Mouse (Mus musculus): Measurements from ENCODE around the gene Fam71e1. TPM values are rescaled to one million over a fixed set of nuclear protein-coding genes. Genes with fewer than 3 reads are reported as not detected.

Gene Fam71e1
- polyA plus RNA-seq, 1 experiment from 2014 or later = 8.2 TPM

GRCm38 (mm10) chr7:44463556-44464225, 32.7 kb upstream of the Fam71e1 start:
- Histone ChIP-seq H3K4me2 (ENCODE audit: low read depth, low read length) (no peak overlapping the region), H3K27ac (ENCODE audit: low read length) (no peak overlapping the region), H3K4me3 (replicated peaks; ENCODE audit: low read length) (no peak overlapping the region), H3K9me3 (replicated peaks; ENCODE audit: control insufficient read depth, low read length) (no peaks in the 10 kb centered on the region), H3K9ac (ENCODE audit: low read length) (no peak overlapping the region), H3K36me3 (ENCODE audit: control insufficient read depth, insufficient read depth, low read length) (no peaks in the 10 kb centered on the region), H3K4me1 (ENCODE audit: control insufficient read depth, insufficient read depth, low read length) (peaks cover 4% of the 10 kb centered on the region), H3K27me3 (ENCODE audit: control insufficient read depth, insufficient read depth, low read length) (peaks cover 56% of the 10 kb centered on the region)
- 87% methylated on average over 10 of the region's 10 CpGs for WGBS
- ATAC-seq (ENCODE audit: insufficient read depth, low FRiP score) = no peak

- Histone ChIP-seq H3K4me1 (ENCODE audit: control insufficient read depth, insufficient read depth, low read length) (peaks cover 7% of the 10 kb centered on the region), H3K9me3 (replicated peaks; ENCODE audit: control insufficient read depth, low read length) (no peaks in the 10 kb centered on the region), H3K36me3 (ENCODE audit: control insufficient read depth, insufficient read depth, low read length) (no peaks in the 10 kb centered on the region), H3K27ac (ENCODE audit: low read length) (no peak overlapping the region), H3K4me3 (replicated peaks; ENCODE audit: low read length) (no peak overlapping the region), H3K27me3 (ENCODE audit: control insufficient read depth, insufficient read depth, low read length) (peaks cover 56% of the 10 kb centered on the region), H3K9ac (ENCODE audit: low read length) (no peak overlapping the region), H3K4me2 (ENCODE audit: low read depth, low read length) (no peak overlapping the region)
- 28% methylated on average over 4 of the region's 4 CpGs for WGBS
- ATAC-seq (ENCODE audit: insufficient read depth, low FRiP score) = no peak
Measured at GRCm38 (mm10) chr7:44464511-44464910, 31.9 kb upstream of the Fam71e1 start.

- Histone ChIP-seq H3K27me3 (ENCODE audit: control insufficient read depth, insufficient read depth, low read length) (peaks cover 53% of the 10 kb centered on the region), H3K9ac (ENCODE audit: low read length) (no peak within 1 kb of the TSS), H3K36me3 (ENCODE audit: control insufficient read depth, insufficient read depth, low read length) (no peaks in the 10 kb centered on the region), H3K4me3 (replicated peaks; ENCODE audit: low read length) (no peak within 1 kb of the TSS), H3K27ac (ENCODE audit: low read length) (no peak within 1 kb of the TSS), H3K4me1 (ENCODE audit: control insufficient read depth, insufficient read depth, low read length) (peaks cover 7% of the 10 kb centered on the region), H3K4me2 (ENCODE audit: low read depth, low read length) (no peak within 1 kb of the TSS), H3K9me3 (replicated peaks; ENCODE audit: control insufficient read depth, low read length) (no peaks in the 10 kb centered on the region)
- no peak for ATAC-seq (ENCODE audit: insufficient read depth, low FRiP score)
- 53% methylated on average over 2 of the region's 2 CpGs for WGBS
Measured at GRCm38 (mm10) chr7:44465111-44465510, 31.3 kb upstream of the Fam71e1 start, which contains the start of gene Aspdh. Gene Aspdh, plus strand, starts transcription at chr7:44465391.

DNA sequence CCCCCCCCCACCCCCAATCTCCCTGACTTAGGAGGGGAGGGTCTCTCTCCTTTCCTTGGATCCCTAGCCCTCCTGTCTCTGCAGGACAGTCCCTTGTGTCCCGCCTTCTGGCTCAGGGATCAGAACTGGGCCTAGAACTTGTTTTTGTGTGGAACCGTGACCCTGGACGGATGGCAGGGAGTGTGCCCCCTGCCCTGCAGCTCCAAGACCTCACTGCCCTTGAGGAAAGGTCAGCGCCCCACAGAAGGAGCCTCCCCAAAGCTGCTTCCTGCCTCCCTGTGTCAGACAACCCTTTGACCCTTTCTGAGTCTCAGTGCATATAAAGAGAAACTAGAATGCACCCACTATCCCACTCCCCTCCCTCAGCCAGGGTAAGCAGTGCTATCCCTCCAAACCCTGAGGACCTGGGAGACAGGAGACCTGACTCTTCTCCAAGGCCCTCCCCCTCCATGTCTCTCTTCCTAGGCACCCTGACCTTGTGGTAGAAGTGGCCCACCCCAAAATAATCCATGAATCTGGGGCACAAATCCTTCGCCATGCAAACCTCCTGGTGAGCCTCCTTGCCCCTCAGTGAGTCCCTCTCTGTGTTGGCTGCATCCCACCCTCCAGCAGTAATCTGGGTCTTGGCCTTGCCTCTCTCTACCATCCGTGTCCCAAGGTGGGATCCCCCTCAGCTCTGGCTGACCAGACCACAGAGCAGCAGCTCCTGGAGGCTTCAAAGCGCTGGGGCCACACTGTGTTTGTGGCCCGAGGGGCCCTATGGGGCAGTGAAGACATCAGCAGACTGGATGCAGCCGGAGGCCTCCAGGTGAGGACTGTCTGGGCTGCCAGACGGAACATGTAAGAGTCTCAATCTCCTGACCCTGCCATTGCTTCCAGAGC, 30.1 kb upstream of the Fam71e1 start:
- H3K9me3 ChIP-seq (replicated peaks; ENCODE audit: control insufficient read depth, low read length) = no peaks in the 10 kb centered on the region
- no peak for ATAC-seq (ENCODE audit: insufficient read depth, low FRiP score)
- peaks cover 7% of the 10 kb centered on the region for H3K4me1 ChIP-seq (ENCODE audit: control insufficient read depth, insufficient read depth, low read length)
- no peak overlapping the region for H3K4me3 ChIP-seq (replicated peaks; ENCODE audit: low read length)
- H3K27me3 ChIP-seq (ENCODE audit: control insufficient read depth, insufficient read depth, low read length) = peaks cover 42% of the 10 kb centered on the region
- 82% methylated on average over 10 of the region's 10 CpGs for WGBS
- H3K27ac ChIP-seq (ENCODE audit: low read length) = no peak overlapping the region
- H3K4me2 ChIP-seq (ENCODE audit: low read depth, low read length) = no peak overlapping the region
- no peak overlapping the region for H3K9ac ChIP-seq (ENCODE audit: low read length)
- no peaks in the 10 kb centered on the region for H3K36me3 ChIP-seq (ENCODE audit: control insufficient read depth, insufficient read depth, low read length)

DNA sequence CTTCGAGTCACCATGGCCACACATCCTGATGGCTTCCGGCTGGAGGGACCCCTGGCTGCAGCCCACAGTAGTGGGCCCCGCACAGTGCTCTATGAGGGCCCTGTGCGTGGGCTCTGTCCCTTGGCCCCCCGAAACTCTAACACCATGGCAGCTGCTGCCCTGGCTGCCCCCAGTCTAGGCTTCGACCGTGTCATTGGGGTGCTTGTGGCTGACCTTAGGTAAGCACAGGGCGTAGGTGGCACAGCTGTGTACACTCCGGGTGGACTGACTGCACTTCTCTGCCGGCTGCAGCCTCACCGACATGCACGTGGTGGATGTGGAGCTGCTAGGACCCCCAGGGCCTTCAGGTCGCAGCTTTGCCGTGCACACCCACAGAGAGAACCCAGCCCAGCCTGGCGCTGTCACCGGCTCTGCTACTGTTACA, 29.5 kb upstream of the Fam71e1 start:
- Histone ChIP-seq H3K27ac (ENCODE audit: low read length) (no peak overlapping the region), H3K27me3 (ENCODE audit: control insufficient read depth, insufficient read depth, low read length) (peaks cover 35% of the 10 kb centered on the region), H3K9me3 (replicated peaks; ENCODE audit: control insufficient read depth, low read length) (no peaks in the 10 kb centered on the region), H3K4me1 (ENCODE audit: control insufficient read depth, insufficient read depth, low read length) (peaks cover 7% of the 10 kb centered on the region), H3K9ac (ENCODE audit: low read length) (0 out of 2 replicates have a peak overlapping the region, but pooled peaks have one; percentile 8), H3K36me3 (ENCODE audit: control insufficient read depth, insufficient read depth, low read length) (no peaks in the 10 kb centered on the region), H3K4me2 (ENCODE audit: low read depth, low read length) (no peak overlapping the region), H3K4me3 (replicated peaks; ENCODE audit: low read length) (no peak overlapping the region)
- ATAC-seq (ENCODE audit: insufficient read depth, low FRiP score) = no peak
- WGBS = 83% methylated on average over 16 of the region's 16 CpGs

DNA sequence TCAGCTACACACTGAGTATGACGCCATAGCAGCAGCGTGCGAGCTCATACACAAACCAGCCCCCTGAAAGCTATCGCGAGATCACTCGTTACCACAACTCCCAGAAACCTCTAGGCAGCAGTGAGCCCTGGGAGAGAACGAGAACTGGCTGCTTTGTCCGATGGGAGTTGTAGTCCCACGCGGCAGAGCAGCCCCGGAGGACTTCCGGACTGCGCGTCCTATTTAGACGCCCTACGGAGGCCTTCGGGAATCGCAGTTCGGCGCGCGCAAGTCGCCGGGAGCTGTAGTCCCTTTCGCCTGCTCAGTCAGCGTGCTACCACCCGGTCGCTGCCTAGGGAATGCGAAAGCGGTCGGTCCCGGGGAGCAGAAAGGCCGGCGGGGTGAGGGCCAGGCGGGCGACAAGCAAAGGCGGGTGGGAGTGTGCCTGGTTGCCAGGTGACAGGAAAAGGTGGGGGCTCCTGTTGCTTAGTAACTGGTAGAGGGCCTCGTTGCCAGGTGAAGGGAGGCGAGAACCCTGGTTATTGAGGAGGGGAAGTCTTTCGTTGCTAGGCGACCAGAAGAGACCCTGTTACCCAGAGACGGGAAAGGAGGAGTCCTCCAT, 28.5 kb upstream of the Fam71e1 start, which contains the start of gene Josd2:
Gene Josd2 (plus strand): TSS at position 170 of the 601 bp plus-strand sequence.
- Histone ChIP-seq H3K4me1 (ENCODE audit: control insufficient read depth, insufficient read depth, low read length) (peaks cover 7% of the 10 kb centered on the region), H3K27me3 (ENCODE audit: control insufficient read depth, insufficient read depth, low read length) (peaks cover 25% of the 10 kb centered on the region), H3K9ac (ENCODE audit: low read length) (peak within 1 kb of the TSS; percentile 83), H3K4me3 (replicated peaks; ENCODE audit: low read length) (peak within 1 kb of the TSS; percentile 72), H3K36me3 (ENCODE audit: control insufficient read depth, insufficient read depth, low read length) (no peaks in the 10 kb centered on the region), H3K9me3 (replicated peaks; ENCODE audit: control insufficient read depth, low read length) (no peaks in the 10 kb centered on the region), H3K27ac (ENCODE audit: low read length) (peak within 1 kb of the TSS; percentile 61), H3K4me2 (ENCODE audit: low read depth, low read length) (peak within 1 kb of the TSS; percentile 86)
- ATAC-seq (ENCODE audit: insufficient read depth, low FRiP score) = peak; percentile 98
- WGBS = under 1% methylated on average over 42 of the region's 42 CpGs

DNA sequence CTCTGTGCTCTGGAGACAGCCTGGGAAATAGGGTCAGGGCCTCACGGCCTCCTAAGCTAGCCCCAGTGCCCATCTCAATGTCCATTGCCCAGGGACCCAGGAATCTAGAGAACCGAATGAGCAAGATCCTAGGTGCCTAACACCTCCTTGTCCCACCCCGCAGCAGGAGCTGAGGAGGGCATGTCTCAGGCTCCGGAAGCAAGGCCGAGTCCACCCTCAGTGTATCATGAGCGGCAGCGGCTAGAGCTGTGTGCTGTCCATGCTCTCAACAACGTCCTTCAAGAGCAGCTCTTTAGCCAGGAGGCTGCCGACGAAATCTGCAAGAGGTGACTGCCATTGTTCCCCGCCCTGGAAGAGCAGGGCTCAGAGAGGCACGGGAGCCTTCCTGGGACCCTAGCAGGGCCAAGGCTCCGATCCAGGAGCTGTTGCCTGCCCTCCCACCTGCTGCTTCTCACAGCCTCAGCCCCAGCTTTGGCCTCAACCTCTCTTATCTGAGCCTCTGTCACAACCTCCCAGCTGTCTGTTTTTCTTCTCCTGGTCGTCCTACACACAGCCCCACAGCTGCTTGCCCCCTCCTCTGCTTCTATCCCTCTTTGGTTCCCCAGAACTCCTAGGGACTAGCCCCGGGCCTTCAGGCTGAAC, 27.6 kb upstream of the Fam71e1 start:
- Histone ChIP-seq H3K36me3 (ENCODE audit: control insufficient read depth, insufficient read depth, low read length) (no peaks in the 10 kb centered on the region), H3K27me3 (ENCODE audit: control insufficient read depth, insufficient read depth, low read length) (peaks cover 16% of the 10 kb centered on the region), H3K4me2 (ENCODE audit: low read depth, low read length) (peak overlapping the region; percentile 86), H3K4me3 (replicated peaks; ENCODE audit: low read length) (peak overlapping the region; percentile 72), H3K4me1 (ENCODE audit: control insufficient read depth, insufficient read depth, low read length) (peaks cover 10% of the 10 kb centered on the region), H3K27ac (ENCODE audit: low read length) (no peak overlapping the region), H3K9ac (ENCODE audit: low read length) (peak overlapping the region; percentile 83), H3K9me3 (replicated peaks; ENCODE audit: control insufficient read depth, low read length) (no peaks in the 10 kb centered on the region)
- 64% methylated on average over 15 of the region's 15 CpGs for WGBS
- ATAC-seq (ENCODE audit: insufficient read depth, low FRiP score) = no peak

GRCm38 (mm10) chr7:44469677-44470675, 26.4 kb upstream of the Fam71e1 start:
- Histone ChIP-seq H3K4me2 (ENCODE audit: low read depth, low read length) (no peak overlapping the region), H3K4me3 (replicated peaks; ENCODE audit: low read length) (no peak overlapping the region), H3K9me3 (replicated peaks; ENCODE audit: control insufficient read depth, low read length) (no peaks in the 10 kb centered on the region), H3K27me3 (ENCODE audit: control insufficient read depth, insufficient read depth, low read length) (peaks cover 4% of the 10 kb centered on the region; the same call in 1 of the 2 replicates), H3K27ac (ENCODE audit: low read length) (no peak overlapping the region), H3K36me3 (ENCODE audit: control insufficient read depth, insufficient read depth, low read length) (no peaks in the 10 kb centered on the region), H3K9ac (ENCODE audit: low read length) (no peak overlapping the region), H3K4me1 (ENCODE audit: control insufficient read depth, insufficient read depth, low read length) (peaks cover 10% of the 10 kb centered on the region)
- no peak for ATAC-seq (ENCODE audit: insufficient read depth, low FRiP score)
- 86% methylated on average over 16 of the region's 16 CpGs for WGBS

All from stomach, embryonic 16.5 days (tissue).